Mouse (Mus musculus) thymus, adult 2 months (tissue): ENCODE data around the gene Tcf7l2.

Experiments
- CTCF ChIP-seq: fragments of 200-500 bp; IDR thresholded peaks from 2 replicates; pipeline ENCODE4 v1.5.1; 2012; ENCODE audit warnings: mild to moderate bottlenecking, control low read depth, low read length, moderate library complexity, borderline replicate concordance; ENCODE audit not compliant: control insufficient read depth, poor library complexity, insufficient read depth; ENCODE audit errors: extremely low read depth
- POLR2A ChIP-seq: fragments of 200-500 bp; IDR thresholded peaks from 2 replicates; pipeline ENCODE4 v1.6.1; 2012; ENCODE audit warnings: mild to moderate bottlenecking, low read length, control low read depth, moderate library complexity; ENCODE audit not compliant: control insufficient read depth, poor library complexity, insufficient read depth; ENCODE audit errors: extremely low read depth

DNA sequence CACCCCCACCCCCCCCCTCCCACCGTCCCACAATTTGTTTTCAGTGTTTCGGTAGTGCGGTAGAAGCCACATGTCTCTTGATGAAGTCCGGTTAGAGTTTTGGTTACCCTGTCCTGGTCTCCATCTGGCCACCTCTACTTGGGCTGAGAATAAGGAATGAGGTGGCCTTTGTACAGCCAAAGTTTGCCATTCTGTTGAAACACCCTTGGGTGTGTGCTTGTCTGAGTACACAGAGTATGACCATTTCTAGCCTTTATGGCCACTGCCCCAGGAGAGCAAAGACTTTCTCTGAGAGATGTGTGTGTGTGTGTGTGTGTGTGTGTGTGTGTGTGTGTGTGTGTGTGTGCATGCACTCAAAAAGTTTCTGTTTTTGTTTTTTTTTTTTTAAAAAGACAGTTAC, 127.0 kb downstream of the Tcf7l2 start:
- TF ChIP-seq CTCF = no peak
- TF ChIP-seq POLR2A = no peak
